Mouse (Mus musculus): ENCODE results near the gene Itpa. TPM values are rescaled to one million over a fixed set of nuclear protein-coding genes. Genes with fewer than 3 reads are reported as not detected.

Gene Itpa
- polyA plus RNA-seq, 1 experiment, result 95.9 TPM

- TF ChIP-seq MYOG (IDR thresholded peaks at IDR 0.05; ENCODE audit: control insufficient read depth, extremely low read depth, insufficient read length) (no peak), CEBPB (IDR thresholded peaks at IDR 0.05; ENCODE audit: low read depth) (no peak), MYOD1 (IDR thresholded peaks at IDR 0.05; ENCODE audit: control insufficient read depth, insufficient read length, low read depth) (no peak), FOSL1 (IDR thresholded peaks at IDR 0.05; ENCODE audit: insufficient read depth, low read length, poor library complexity, severe bottlenecking) (no peak), CTCF (IDR thresholded peaks at IDR 0.05; ENCODE audit: control insufficient read depth, insufficient read depth, insufficient read length) (no peak)
- Histone ChIP-seq H3ac (ENCODE audit: control insufficient read depth, insufficient read length, low read depth) (no peak overlapping the region), H3K79me3 (ENCODE audit: low read depth) (no peaks in the 10 kb centered on the region)
Observed at GRCm38 (mm10) chr2:130679899-130680298, 12.5 kb downstream of the Itpa start.

GRCm38 (mm10) chr2:130681531-130681930, 14.1 kb downstream of the Itpa start:
- no peaks in the 10 kb centered on the region for H3K79me2 ChIP-seq (ENCODE audit: control insufficient read depth, insufficient read depth)
- H3K36me3 ChIP-seq (ENCODE audit: control insufficient read depth, insufficient read depth), result peaks cover 73% of the 10 kb centered on the region
- H3ac ChIP-seq (ENCODE audit: control insufficient read depth, insufficient read length, low read depth), result no peak overlapping the region
- no peak overlapping the region for H3K4me3 ChIP-seq (ENCODE audit: insufficient read depth, poor library complexity, severe bottlenecking)
- H3K79me3 ChIP-seq (ENCODE audit: low read depth), result no peaks in the 10 kb centered on the region
- TF ChIP-seq MYOD1 (IDR thresholded peaks at IDR 0.05; ENCODE audit: control insufficient read depth, insufficient read length, low read depth) (no peak), CTCF (IDR thresholded peaks at IDR 0.05; ENCODE audit: control insufficient read depth, insufficient read depth, insufficient read length) (no peak), MYOG (IDR thresholded peaks at IDR 0.05; ENCODE audit: control insufficient read depth, extremely low read depth, insufficient read length) (no peak)
- H3K27me3 ChIP-seq (ENCODE audit: control insufficient read depth, insufficient read depth, insufficient read length), result no peaks in the 10 kb centered on the region

More at GRCm38 (mm10) chr2:130679899-130680298, 12.5 kb downstream of the Itpa start:
- Histone ChIP-seq H3K4me3 (ENCODE audit: insufficient read depth, poor library complexity, severe bottlenecking) (no peak overlapping the region), H3K36me3 (ENCODE audit: control insufficient read depth, insufficient read depth) (peaks cover 87% of the 10 kb centered on the region), H3K79me2 (ENCODE audit: control insufficient read depth, insufficient read depth) (no peaks in the 10 kb centered on the region), H3K27me3 (ENCODE audit: control insufficient read depth, insufficient read depth, insufficient read length) (no peaks in the 10 kb centered on the region)

- Histone ChIP-seq H3K27me3 (ENCODE audit: control insufficient read depth, insufficient read depth, insufficient read length) (no peaks in the 10 kb centered on the region), H3K4me3 (ENCODE audit: insufficient read depth, poor library complexity, severe bottlenecking) (no peak overlapping the region), H3K36me3 (ENCODE audit: control insufficient read depth, insufficient read depth) (peaks cover 39% of the 10 kb centered on the region), H3K79me2 (ENCODE audit: control insufficient read depth, insufficient read depth) (no peaks in the 10 kb centered on the region), H3ac (ENCODE audit: control insufficient read depth, insufficient read length, low read depth) (no peak overlapping the region), H3K79me3 (ENCODE audit: low read depth) (no peaks in the 10 kb centered on the region)
- TF ChIP-seq MYOD1 (IDR thresholded peaks at IDR 0.05; ENCODE audit: control insufficient read depth, insufficient read length, low read depth) (no peak), CTCF (IDR thresholded peaks at IDR 0.05; ENCODE audit: control insufficient read depth, insufficient read depth, insufficient read length) (no peak), CEBPB (IDR thresholded peaks at IDR 0.05; ENCODE audit: low read depth) (no peak), FOSL1 (IDR thresholded peaks at IDR 0.05; ENCODE audit: insufficient read depth, low read length, poor library complexity, severe bottlenecking) (no peak), USF1 (IDR thresholded peaks at IDR 0.05; ENCODE audit: low read depth) (no peak), MYOG (IDR thresholded peaks at IDR 0.05; ENCODE audit: control insufficient read depth, extremely low read depth, insufficient read length) (no peak), MAX (IDR thresholded peaks at IDR 0.05) (no peak)
Observed at GRCm38 (mm10) chr2:130685426-130685825, 18.0 kb downstream of the Itpa start.

GRCm38 (mm10) chr2:130689011-130689410, 21.6 kb downstream of the Itpa start:
- H3K27me3 ChIP-seq (ENCODE audit: control insufficient read depth, insufficient read depth, insufficient read length), result no peaks in the 10 kb centered on the region
- H3ac ChIP-seq (ENCODE audit: control insufficient read depth, insufficient read length, low read depth), result no peak overlapping the region
- TF ChIP-seq MYOG (IDR thresholded peaks at IDR 0.05; ENCODE audit: control insufficient read depth, extremely low read depth, insufficient read length) (no peak), FOSL1 (IDR thresholded peaks at IDR 0.05; ENCODE audit: insufficient read depth, low read length, poor library complexity, severe bottlenecking) (no peak), USF1 (IDR thresholded peaks at IDR 0.05; ENCODE audit: low read depth) (no peak), MAX (IDR thresholded peaks at IDR 0.05) (no peak), MYOD1 (IDR thresholded peaks at IDR 0.05; ENCODE audit: control insufficient read depth, insufficient read length, low read depth) (no peak), CEBPB (IDR thresholded peaks at IDR 0.05; ENCODE audit: low read depth) (no peak), CTCF (IDR thresholded peaks at IDR 0.05; ENCODE audit: control insufficient read depth, insufficient read depth, insufficient read length) (no peak)
- peaks cover 5% of the 10 kb centered on the region for H3K36me3 ChIP-seq (ENCODE audit: control insufficient read depth, insufficient read depth)
- no peaks in the 10 kb centered on the region for H3K79me3 ChIP-seq (ENCODE audit: low read depth)
- H3K4me3 ChIP-seq (ENCODE audit: insufficient read depth, poor library complexity, severe bottlenecking), result no peak overlapping the region
- no peaks in the 10 kb centered on the region for H3K79me2 ChIP-seq (ENCODE audit: control insufficient read depth, insufficient read depth)

GRCm38 (mm10) chr2:130693563-130693962, 26.2 kb downstream of the Itpa start:
- Histone ChIP-seq H3K36me3 (ENCODE audit: control insufficient read depth, insufficient read depth) (no peaks in the 10 kb centered on the region), H3K79me2 (ENCODE audit: control insufficient read depth, insufficient read depth) (no peaks in the 10 kb centered on the region)

GRCm38 (mm10) chr2:130696700-130697152, 29.3 kb downstream of the Itpa start:
- H3K79me2 ChIP-seq (ENCODE audit: control insufficient read depth, insufficient read depth), result no peaks in the 10 kb centered on the region
- H3K4me3 ChIP-seq (ENCODE audit: insufficient read depth, poor library complexity, severe bottlenecking), result peak overlapping the region; percentile 41
- no peaks in the 10 kb centered on the region for H3K27me3 ChIP-seq (ENCODE audit: control insufficient read depth, insufficient read depth, insufficient read length)
- peak overlapping the region; percentile 87 for H3ac ChIP-seq (ENCODE audit: control insufficient read depth, insufficient read length, low read depth)
- H3K79me3 ChIP-seq (ENCODE audit: low read depth), result no peaks in the 10 kb centered on the region
- H3K36me3 ChIP-seq (ENCODE audit: control insufficient read depth, insufficient read depth), result no peaks in the 10 kb centered on the region
- TF ChIP-seq MYOG (IDR thresholded peaks at IDR 0.05; ENCODE audit: control insufficient read depth, extremely low read depth, insufficient read length) (no peak), FOSL1 (IDR thresholded peaks at IDR 0.05; ENCODE audit: insufficient read depth, low read length, poor library complexity, severe bottlenecking) (no peak), CTCF (IDR thresholded peaks at IDR 0.05; ENCODE audit: control insufficient read depth, insufficient read depth, insufficient read length) (no peak), USF1 (IDR thresholded peaks at IDR 0.05; ENCODE audit: low read depth) (no peak), MAX (IDR thresholded peaks at IDR 0.05) (no peak), CEBPB (IDR thresholded peaks at IDR 0.05; ENCODE audit: low read depth) (no peak), MYOD1 (IDR thresholded peaks at IDR 0.05; ENCODE audit: control insufficient read depth, insufficient read length, low read depth) (no peak)

More at GRCm38 (mm10) chr2:130693563-130693962, 26.2 kb downstream of the Itpa start:
- no peaks in the 10 kb centered on the region for H3K79me3 ChIP-seq (ENCODE audit: low read depth)
- H3K27me3 ChIP-seq (ENCODE audit: control insufficient read depth, insufficient read depth, insufficient read length), result no peaks in the 10 kb centered on the region
- H3K4me3 ChIP-seq (ENCODE audit: insufficient read depth, poor library complexity, severe bottlenecking), result no peak overlapping the region
- no peak overlapping the region for H3ac ChIP-seq (ENCODE audit: control insufficient read depth, insufficient read length, low read depth)
- TF ChIP-seq CEBPB (IDR thresholded peaks at IDR 0.05; ENCODE audit: low read depth) (no peak), MAX (IDR thresholded peaks at IDR 0.05) (no peak), CTCF (IDR thresholded peaks at IDR 0.05; ENCODE audit: control insufficient read depth, insufficient read depth, insufficient read length) (no peak), USF1 (IDR thresholded peaks at IDR 0.05; ENCODE audit: low read depth) (no peak), MYOD1 (IDR thresholded peaks at IDR 0.05; ENCODE audit: control insufficient read depth, insufficient read length, low read depth) (no peak), MYOG (IDR thresholded peaks at IDR 0.05; ENCODE audit: control insufficient read depth, extremely low read depth, insufficient read length) (no peak), FOSL1 (IDR thresholded peaks at IDR 0.05; ENCODE audit: insufficient read depth, low read length, poor library complexity, severe bottlenecking) (no peak)

Data from C2C12 (cell line).